Mouse (Mus musculus) forelimb bud, embryonic 11.5 days (tissue): ENCODE measurements around the gene Dohh.

Source experiments
- DNase-seq: peaks from one replicate; pipeline ENCODE4 v3.0.0-alpha.2; 2012; ENCODE audit warnings: low read depth, low spot score

Gene Dohh

DNA sequence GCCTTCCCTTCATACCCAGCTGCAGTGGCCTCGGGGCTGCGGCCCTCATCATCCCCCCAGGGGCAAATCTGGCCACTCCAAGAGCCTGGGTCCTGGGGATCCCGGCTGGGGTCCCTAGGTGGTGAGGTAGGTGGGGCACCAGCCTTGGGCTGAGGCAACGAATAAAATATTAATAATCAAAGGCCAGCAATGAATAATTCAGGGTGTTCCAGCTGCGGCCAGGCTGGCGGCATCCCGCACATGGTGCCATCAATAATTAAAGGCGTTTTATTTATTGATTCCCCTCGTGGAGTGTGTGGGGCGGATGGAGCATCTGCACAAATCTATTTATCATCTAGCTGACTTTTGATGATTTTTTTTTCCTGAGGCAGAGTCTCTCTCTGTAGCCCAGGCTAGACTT is 19.3 kb downstream of the Dohh start:
- DNase-seq, result no peak

DNA sequence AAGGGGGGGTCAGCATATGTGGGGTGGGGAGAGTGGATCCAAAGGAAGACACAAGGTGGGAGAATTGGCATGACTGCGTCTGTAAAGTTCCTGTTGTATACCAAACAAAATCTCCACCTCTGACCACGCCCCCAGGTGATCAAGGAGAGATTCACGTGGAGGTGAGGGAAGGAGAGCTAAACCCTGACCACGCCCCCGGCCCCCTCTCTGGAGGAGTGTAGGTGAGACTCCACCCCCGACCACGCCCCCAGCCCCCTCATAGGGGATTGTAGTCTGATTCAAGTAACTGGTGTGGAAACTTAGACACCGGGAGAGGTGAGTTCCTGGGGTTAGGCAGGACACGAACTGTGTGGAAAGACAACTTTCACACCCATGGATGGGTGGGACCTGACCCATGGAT is 19.9 kb downstream of the Dohh start:
- DNase-seq, result no peak

DNA sequence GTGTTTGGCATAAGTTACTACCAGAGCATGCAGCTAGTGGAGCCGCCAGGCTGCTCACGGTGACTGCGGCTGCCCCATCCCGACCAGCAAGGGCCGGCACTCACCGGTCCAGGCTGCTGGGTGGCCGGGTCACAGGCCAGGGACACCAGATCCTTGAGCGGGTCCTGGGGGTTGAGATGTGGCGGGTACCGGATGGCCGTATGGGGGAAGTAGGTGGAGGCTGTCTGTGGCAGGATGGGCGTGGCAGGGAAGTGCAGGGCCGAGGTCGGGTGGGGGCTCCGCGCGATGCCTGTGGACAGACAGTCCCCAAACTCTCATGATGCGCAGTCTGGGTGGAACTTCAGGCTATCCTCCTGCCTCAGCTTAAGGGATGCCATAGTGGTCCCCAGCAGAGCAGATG is 20.5 kb downstream of the Dohh start:
- DNase-seq, result no peak

DNA sequence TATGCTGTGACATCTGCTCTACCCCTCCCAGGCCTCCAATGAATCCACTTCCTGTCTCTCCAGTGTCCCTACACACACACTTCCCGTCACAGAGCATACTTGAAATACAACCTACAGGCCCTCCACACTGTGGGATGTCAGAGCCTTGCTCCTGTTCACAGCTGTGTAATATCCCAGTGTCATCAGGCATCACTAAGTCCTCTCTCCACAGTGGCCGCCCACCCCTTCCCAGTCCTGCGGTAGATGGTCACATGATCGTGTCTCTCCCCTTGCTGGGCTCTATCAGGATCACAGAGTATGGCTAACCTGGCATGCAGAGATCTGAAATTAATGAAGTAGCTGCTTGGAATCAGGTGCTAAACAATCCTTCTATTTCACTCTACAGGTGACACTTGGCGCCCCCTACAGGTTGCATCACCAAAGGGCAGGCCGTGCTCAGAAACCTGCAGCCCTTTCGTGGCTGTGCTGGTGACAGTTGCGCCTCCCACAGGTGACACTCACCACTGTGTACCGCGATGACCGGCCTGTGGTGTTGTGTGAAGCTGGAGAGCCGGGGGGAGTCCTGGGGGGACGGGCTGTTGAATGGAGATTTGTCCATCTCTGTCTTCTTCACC is 21.5 kb downstream of the Dohh start:
- no peak for DNase-seq

DNA sequence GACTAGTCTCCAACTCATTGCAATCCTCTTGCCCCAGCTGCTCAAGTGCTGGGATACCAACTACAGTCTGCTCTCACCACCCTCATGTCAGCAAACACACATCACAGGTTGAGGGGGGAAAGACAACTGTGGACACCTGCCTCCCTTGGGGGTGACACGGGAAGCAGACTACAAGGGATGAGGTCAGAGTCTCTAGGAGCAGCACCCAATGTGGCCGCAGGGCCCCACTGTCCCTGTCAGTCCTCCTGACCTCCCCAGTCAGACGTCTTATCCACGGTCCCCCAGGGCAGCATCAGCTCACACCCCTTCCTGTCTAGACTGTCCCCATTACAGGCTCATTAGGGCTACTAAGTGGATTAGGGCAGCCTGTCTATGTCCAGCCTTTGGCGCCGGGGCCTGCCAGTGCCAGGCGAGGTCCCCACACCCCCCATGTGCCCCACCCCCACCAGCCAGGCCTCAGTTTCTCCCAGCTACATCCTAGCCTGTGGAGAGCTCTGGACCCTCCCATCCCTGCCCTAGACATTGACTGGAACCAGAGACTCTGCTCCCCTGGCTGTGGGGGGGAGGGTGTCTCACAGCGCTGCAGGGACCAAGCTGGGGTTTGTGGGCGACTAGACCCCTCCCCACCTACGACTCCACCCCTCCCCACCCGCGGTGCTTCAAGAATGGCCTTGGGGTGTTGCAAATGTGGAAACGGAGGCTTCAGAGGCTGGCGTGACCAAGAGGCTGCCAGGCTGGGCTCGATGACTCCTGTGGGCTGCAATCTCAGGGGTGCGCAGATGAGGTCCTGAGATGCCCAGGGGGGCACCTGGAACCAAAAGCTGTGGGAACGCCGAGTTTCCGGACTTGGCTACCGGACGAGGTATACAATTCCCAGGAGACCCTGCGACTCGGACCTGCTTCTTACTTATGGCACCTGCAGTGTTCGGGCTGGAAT is 22.5 kb downstream of the Dohh start:
- DNase-seq, result no peak

DNA sequence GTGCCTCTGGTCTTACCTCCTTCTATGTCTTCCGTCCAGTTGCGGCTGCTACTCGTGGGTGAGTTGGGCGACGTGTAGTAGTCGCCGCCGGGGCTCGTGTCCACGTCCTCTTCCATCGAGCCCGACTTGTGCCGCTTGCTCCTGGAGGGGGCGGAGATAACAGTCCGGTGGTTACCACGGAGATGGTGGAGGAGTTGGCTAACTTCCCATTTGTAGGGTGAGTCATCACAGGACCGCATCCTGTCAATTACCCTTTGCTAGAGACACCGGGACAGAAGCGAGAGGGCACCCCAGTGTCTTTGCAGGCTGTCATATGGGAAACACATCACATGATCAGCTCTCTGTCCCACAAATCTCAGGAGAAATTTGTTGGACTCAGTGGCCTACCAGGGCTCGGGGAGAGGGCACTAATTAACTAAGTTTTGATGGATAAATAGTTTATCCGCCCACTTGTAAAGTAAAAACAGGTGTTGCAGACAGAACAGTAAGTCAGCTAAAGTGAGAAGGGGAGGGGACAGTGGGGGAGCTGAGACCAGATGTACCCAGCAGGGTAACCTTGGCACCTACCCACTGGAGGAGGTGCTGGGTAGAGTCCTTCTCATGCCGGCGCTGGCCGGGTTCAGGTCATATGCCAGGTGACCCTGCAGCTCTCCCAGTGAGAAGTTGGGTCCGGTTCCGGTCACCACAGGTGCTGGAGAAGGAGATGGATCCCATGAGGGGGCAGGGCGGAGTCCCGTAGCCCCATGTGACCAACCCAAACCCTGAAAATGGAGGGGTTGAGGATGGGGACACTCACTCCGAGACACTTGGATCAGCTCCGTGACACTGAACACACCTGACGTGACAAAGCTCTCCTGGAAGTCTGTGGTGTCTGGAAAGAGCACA is 23.6 kb downstream of the Dohh start:
- peak; percentile 50 for DNase-seq

DNA sequence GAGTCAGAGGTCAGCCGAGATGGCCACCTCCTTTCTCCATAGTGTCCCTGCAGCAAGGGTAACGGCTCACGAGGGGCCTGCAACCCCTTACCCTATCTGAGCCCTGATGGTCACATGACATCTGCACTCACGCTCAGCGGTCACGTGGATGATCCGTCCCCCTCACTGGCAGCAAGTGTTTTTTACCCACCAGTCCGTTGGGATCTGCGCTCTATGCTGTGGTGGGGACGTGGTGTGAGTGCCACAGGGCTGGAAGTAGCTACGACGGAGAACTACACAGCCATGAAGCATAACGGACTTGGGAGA is 24.1 kb downstream of the Dohh start:
- no peak for DNase-seq

DNA sequence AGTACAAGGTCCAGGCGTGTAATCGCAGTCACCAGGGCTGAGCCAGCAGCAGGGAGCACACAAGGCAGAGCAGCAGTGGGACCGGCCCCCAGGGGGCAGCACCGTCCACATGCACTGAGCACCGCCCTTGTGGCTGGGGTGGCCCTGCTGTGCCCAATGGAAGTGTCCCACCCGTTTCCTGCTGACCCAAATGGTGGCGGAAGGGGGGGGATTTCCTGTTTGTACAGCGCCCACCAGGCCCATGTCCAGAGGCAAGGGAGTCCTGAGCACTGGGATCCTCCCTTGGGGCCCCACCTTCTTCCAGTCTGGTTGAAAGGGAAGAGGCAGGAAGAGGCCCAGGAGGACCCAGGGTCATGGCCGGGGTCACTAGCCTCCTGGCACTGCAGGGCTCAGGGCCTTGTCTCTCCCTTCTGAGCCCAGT is 24.7 kb downstream of the Dohh start:
- DNase-seq, result peak; percentile 59

DNA sequence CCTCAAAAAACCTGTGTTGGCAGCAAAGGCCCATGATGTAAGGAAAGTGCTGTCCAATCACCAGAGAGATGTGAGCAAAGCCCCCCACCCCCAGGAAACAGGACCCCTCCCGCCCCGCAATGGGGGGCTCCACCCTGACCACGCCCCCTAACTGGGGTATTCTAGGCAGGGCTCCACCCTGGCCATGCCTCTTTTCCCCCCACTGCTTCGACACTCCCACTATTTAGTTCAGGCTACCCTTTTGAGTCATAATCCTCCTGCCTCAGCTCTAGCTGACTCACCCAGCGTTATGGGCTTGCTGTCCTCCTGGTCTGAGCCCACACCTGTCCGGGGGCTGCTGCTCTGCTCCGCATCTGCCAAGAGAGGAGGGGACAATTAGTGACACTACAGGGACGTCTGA is 25.1 kb downstream of the Dohh start:
- no peak for DNase-seq

DNA sequence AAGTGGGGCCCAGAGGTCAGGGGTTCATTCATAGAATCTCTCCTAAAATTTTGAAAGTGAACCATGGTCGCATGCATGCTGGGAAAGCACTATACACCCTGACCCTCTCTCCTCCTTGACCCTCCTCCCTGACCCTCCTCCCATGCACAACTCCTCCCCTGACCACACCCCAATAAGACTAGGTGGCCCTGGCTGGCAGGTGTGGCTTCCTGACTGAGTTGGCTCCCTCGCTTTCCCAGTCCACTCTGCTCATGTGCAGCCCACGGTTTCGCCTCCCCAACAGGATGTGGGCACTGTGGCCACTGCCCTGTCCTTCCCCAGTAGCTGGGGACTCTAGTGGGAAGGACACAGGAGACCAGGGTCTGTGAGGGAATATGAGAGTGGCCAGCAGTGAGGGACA is 26.1 kb downstream of the Dohh start:
- no peak for DNase-seq

DNA sequence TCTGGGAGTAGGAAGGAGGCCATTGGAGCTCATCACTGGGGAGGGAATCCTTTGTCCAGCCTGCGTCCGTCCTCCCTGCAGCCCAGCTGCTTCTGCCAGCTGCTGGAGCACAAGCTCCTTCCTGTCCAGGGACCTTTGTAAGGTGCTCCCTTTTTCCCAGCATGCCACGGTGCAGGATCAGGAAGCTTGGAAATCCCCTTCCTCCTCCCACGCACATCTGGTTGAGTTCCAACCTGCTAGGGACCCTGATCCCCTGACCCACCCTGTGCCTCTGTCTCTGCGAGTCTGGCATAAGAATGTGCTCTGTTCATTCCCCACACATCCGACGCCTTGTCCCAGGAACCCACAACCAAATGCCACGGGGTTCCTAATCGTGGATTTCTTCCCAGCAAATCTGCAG is 26.8 kb downstream of the Dohh start:
- DNase-seq, result no peak

DNA sequence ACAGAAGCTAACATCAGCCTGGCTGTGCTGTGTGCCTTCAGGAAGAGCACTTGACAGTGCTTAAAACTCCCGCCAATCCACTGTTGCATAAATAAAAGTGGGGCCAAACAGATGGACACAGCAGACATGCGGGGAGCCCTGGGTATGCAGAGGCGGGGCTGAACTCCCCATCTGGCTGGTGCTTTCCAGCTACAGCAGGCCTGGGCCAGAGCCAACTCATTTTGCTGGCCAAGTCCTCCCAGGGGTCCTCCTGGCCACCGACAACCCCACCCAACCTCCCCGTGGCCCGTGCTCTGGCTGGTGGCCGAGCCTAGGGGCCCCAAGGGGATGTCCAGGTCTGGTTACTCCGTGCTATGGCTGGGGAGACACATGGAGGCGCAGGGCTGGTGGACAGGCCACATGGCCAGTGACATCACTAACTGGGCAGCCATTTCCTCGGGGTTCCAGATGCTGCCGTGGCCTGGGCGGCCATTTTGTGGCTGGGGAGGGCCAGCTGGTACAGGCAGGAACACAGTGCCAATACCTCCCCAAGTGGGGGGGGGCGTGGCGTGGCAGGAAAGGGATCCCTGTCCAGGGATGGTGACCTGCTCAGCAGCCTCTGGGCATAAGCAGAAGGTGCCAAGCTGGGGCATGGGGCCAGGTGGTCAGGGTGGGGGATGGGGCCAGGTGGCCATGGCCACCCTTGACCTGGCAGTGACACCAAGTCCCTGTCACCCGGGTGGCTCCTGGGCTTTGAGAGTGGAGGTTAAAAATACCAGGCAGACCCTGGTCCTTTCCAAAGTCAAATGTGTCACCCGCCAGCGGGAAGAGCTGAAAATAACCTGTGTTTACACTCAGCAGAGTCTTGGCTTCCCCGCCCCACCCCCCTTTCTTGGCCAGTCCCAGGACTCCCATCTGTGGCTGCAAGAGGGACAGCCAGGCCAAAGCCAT is 27.5 kb downstream of the Dohh start:
- no peak for DNase-seq

DNA sequence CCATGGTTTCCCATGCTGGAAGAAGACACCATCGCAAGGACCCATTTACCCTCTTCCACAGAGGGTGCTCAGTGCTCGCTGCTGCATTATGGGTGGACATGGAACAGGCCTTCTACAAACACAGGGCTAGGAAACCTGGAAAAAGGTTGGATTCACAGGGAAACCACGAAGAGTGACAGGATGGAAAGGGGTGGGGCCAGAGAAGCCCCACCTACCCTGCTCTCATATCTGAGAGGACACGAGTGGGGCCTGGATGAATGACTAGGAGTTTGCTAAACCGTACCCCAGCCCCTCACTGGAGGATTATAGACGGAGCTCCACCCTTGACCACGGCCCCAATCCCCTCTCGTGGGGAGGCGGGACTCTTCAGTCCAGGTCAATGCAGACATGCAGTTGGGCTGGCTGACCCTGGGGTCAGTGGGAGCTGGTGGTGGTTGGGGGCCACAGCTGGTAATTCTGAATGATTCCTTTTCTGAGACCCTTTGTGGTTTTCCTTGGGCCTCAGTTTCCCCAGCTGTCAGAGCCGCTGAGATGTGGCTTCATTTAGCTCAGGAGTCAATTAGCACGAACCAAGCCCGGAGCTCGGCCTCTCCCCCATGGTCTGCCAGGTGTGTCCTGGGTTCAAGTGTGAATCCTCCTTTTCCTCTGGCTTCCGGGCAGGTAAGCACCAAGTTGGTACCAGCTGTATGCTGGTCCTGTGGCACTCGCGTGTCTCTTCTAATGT is 28.5 kb downstream of the Dohh start:
- DNase-seq, result no peak

DNA sequence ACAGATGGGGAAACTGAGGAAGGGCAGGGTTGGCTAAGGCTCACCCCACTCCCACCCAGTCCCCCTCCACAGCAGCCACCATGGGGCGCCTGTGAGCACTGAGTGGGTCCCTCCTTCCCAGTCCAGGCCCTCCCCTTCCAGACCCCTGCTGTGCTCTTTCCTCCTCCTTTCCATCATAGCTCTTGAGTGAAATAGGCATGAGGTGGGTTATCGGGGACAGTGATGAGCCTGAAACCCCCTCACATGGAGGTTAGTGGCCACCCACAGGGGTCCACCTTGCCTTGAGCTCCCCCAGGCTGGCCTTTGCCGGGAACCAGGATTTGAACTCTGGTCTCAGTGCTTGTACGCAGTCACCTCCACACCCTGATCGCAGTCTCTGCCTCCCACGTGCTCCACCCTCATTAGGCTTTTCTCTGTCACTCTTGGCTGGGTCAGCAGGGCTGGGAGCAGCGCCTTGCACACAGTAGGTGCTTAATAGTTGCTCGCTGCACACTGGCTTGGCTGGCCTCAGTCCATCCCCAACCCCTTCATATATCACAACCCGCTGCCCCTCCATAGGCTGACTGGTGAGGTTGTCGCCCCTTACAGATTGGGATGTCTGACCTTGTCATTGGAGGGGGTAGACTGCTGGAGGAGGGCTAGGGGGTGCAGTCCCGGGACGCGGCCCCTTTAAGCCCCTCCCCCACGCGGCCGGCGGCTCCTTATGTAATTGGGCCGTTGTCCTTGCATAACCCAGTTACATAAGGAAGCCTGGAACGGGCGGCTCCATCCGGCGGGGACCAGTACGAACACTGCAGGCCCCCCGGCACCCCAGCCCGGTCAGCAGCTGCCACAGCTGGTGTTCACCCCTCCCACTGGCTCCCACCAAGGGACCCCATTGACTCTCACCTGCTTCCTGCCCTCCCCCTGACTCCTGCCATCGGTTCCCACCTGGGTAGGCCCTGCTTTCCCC is 29.4 kb downstream of the Dohh start:
- DNase-seq, result peak; percentile 57

DNA sequence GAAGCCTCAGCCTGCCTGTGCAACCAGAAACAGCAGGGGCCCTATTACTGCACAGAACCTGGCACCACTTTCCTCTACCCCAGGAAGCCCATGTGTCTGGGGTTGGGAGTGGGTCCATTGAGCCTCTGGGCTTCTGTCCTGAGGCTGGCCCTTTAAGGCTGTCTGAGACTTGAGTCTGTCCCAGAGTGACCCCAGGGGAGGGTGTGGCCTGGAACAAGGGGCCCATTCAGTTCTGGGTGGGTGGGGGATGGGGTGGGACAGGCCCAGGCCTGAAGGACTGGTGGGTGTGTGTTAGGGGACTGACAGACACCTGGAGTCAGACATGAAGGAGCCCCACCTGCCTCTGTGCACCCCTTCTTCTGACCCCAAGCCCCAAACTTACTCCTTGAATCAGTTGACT is 30.5 kb downstream of the Dohh start:
- DNase-seq, result peak; percentile 62

DNA sequence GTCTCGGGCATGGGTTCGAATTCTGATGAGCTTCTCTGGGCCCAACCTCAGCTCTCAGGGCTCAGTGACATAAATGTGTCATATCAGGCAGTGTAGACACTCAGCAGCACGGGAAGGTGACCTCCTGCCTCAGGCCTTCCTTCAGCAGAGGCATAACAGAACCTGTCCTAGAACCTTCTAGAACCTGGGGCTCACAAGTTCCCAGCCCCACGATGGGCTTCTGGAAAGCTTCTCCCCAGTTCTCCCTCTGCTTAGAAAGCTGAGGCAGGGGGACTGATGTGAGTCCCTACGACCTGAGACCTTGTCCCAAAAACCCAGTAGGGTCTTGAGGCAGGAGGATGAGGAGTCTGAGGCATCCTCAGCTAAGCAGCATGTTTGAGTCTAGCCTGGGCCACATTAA is 30.9 kb downstream of the Dohh start:
- no peak for DNase-seq

DNA sequence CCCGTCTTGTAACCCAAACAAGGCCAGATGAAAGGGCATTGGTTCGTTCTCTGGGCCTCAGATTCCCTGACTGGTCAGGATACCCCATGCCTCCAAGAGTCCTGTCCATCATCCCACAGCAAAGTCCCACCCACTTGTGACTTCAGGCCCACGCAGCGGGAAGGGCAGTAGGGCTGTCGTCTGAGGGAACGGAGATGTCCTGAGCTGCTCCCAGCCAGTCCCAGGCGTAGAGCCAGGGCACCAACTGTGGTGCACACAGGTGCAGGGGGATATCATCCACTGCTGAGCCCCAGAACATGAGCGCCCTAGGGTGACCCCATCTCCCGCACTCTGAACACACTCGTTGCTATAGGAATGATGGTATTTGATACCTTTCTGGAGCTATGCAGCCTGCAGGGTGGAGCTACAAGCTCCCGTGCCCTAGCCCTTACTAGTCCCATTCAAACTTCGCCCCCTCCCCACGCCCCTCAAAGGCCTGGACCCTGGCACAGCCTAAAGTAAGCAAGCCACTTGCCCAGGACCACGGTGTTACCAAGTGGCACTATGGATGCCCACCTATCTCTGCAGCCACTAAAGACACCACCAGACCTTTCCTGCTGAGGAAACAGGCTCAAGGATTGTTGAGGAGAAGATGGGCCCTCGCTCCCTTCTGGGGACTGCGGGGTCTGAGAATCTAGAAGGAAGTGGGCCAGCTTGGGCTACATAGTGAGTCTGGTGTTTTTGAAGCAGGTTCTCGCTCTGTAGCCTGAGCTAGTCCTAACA is 31.5 kb downstream of the Dohh start:
- DNase-seq, result no peak

DNA sequence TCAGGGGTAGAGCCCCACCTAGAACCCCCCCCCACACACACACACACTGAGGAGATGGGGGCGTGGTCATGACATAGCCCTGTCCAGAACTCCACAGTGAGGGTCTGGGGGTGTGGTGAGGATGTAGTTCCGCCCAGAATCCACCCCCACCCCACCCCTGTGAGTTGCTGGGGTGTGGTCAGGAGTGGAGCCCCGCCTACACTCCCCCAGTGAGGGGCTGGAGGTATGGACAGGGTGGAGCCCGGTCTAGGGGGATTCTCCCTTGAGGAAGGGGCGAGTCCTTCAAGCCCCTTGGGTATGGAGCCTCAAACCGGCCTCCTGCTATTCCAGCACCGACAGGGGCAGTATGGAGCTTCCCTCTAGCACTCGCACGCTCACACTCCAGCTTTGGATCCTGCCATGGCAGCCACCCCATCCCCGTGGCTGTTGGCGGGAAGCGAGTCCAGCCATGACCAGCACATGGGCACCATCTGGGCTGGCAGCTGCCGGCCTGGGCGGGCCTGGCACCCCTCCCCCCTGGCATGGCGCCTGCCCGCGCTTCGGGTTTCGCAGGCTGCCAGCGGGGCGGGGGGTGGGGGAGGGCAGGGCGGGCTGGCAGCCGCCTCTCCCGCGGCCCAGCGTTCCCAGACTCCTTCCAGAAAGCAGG is 32.5 kb downstream of the Dohh start:
- peak; percentile 75 for DNase-seq
